Mouse (Mus musculus): ENCODE data around the gene E130308A19Rik.

The E130308A19Rik gene

DNA sequence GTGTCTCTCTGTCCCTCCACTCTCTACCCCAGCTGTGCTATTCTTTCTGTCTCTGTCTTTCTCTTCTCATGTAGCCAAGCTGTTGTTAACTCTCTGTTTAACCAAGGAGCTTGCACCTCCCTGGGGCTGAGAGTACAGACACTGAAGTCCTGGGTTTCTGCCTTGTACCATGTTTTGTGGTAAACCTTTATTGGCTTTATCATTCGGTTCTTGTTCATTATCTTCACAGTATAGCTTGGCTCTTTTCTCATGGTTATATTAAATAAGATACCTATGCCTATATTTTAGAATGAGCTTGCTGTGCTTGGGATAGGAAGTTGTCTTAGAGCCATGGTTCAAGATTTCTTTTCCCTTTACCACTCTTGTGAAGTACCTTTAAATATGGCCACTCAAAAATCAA lies 8.5 kb downstream of the E130308A19Rik start:
- CTCF ChIA-PET = no interaction called here

DNA sequence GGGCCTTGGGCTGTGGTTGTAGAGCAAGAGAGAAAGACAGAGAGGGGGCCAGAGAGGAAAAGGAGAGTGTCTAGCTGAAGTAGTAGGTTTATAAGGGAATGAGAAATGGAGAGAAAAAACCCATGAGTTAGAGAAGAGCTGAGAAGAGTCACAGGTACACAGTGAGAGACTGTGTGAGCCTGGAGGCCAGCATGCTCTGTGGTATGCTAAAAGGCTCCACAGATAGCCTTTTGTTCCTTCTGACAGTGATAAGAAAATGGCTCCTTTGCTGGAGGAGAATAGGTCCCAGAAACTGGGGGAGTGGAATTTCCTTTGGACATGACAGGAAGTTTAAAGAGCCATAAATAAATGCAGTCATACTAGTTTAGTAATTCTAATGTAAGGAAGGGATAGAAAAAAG lies 13.2 kb downstream of the E130308A19Rik start:
- CTCF ChIA-PET = no interaction called here

DNA sequence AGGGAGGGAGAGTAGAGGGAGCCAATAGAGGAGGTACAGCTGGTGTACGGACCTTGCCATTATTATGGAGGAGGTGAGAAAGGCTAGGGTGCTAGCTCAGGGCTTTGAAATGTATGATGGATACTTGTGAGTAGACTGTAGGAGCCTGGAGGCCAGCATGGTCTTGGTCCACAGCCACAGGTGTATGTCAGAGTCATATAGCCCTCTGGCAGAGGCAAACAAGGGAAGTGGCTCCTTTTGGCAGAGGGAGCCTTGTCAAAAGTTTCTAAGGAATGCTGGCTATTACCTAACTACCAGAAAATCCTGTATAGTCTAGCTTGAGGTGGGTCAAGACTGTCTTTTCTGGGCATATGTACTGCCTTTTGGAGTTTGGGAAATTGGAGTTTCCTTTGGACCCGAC lies 14.7 kb downstream of the E130308A19Rik start:
- CTCF ChIA-PET = no interaction called here

DNA sequence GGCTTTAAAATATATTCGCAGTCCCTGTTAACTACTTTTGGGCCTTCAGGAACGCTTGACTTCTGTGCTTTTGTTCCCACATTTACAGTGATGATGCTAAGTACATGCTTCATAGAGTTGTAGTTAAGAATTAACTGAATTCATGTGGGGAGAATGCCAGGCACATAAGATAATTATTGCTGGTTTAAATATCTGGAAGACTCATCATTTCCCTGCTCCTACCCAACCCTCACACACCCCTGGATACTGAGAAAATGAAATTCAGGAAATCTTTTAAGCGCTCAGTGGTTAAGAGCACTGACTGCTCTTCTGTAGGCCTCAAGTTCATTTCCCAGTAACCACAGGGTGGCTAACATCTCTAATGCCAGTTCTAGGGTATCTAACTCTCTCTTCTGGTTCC lies 16.0 kb downstream of the E130308A19Rik start:
- CTCF ChIA-PET = no interaction called here

DNA sequence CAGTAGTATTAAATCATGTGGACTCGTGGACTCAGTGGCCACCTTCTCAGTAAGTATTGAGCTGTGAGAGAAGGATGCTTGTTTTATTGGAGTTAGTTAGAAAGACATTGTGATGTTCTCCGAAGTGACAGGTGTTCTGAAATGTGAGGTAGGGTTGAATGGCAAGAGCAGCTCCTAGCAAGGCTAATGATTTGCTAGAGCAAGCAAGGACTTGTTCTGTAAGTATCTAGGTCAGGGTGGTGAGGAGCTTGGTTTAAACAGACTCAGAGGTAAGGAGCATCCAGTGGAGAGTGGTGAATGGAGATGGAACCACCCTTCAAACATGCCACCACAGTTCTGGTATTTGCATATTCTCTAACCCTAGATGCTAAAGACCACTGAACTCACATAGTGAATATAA lies 16.6 kb downstream of the E130308A19Rik start:
- CTCF ChIA-PET = no interaction called here

DNA sequence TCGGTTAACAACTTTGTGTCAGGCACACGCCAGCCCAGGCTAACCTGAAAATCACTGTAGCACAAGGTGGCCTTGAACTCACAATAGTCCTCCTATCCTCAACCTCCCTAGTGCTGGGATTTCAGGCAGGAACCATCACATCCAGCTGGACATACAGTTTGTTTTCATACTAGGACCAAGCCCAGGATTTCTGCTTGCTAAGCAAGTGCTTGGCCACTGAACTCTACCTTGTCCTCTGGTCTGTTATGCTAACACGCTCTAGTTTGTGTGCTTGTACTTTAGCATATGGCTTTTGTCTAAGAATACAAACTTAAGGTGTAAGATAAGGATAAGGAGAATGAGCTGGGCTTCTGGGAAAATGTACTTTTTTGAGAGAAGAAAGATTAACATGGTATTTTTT lies 18.4 kb downstream of the E130308A19Rik start:
- CTCF ChIA-PET = no interaction called here

- CTCF ChIA-PET = no interaction called here
Observed at GRCm38 (mm10) chr4:59644992-59645391, 19.0 kb downstream of the E130308A19Rik start.

DNA sequence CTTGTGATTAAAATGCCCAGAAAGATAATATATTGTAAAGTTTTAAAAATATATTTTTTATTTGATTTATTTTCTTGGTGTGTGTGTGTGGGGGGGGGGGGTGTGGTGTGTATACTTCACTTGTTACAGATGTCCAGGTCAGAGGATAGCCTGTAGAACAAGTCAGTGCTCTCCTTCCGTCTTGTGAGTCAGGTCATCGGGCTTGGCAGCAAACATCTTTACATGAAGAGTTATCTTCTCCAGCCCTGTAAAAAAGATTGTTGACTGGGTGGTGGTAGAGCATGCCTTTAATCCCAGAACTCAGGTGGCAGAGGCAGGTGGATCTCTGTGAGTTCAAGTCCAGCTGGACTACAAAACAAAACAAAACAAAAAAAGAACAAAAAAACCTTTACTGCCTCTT lies 19.6 kb downstream of the E130308A19Rik start:
- CTCF ChIA-PET = no interaction called here

DNA sequence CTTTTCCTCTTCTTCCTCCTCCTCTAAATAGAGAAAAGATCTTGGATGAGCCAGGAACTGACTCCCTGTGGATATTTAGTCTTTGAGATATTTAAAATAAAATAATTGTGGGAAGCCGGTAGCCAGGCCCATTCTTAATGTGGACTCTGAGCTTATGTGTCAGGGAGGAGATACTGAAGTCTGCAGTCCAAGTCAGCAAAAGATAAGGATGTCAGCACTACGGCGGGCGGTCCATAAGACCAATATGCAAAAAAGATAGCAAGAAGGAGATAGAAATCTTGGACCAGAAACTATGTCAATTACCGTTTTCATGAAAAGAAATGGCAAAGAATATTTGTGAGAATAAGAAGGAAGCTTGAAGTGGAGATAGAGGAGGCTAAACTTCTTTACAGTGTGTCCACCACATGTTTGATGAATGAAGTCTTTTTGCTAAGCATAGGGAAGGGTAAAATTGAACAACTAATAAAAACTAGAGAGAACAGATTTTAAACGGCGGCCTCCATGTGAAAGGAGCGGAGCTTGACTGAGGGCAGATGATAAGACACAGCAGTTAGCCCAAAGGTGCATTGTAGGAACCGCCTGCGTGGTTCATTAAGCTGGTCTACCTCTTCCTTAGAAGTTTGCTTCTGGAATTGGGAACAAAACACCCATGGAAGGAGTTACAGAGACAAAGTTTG lies 20.1 kb downstream of the E130308A19Rik start:
- CTCF ChIA-PET = interaction anchor here (0.7 kb wide), 1 partner anchor 137 kb away, joined by 16 read pairs; no protein-coding TSS in a partner anchor

GRCm38 (mm10) chr4:59649119-59649518 lies 23.1 kb downstream of the E130308A19Rik start:
- CTCF ChIA-PET = no interaction called here

GRCm38 (mm10) chr4:59652166-59652681 lies 26.2 kb downstream of the E130308A19Rik start:
- CTCF ChIA-PET = no interaction called here

DNA sequence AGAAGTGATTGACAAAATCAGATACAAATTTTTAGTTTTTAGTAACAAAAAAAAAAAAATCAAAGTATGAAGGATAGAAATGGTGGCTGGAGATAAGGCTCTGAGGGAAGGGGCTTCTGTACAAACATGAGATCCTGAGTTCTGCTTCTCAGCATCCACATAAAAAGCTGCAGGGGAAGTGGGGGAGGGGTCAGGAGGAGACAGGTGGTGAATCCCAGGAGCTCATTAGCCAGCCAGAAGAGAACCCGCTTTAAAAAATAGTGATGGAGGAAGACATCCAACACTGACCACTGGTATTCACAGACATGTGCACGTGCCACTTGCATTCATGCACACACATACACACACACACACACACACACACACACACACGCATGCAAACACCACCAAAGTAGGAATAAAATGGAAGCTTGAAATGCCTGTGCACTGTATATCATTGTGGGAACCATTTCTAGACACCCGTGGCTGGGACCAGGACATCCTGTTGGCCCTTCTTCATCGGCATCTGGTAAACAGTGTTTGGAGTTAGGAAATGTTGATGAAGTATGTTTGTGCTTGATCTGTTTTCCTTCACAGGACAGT lies 30.1 kb downstream of the E130308A19Rik start:
- CTCF ChIA-PET = no interaction called here

DNA sequence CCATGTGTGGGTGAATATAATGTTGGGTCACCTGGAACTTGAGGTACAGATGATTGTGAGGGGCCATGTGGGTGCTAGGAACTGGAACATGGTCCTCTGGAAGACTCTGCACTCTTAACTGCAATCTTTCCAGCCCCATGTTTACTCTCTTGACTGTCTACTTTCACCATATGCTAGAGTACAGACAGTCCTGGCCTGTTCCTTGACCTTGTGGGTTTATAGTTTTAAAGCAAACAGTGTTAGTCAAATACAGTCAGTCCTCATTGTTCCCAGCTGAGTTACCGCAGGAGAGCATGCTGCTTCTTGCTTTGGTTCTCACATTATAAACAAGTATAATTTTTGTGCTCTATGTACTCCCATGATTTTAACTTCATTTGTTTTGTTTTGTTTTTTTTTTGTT lies 36.2 kb downstream of the E130308A19Rik start:
- CTCF ChIA-PET = no interaction called here

DNA sequence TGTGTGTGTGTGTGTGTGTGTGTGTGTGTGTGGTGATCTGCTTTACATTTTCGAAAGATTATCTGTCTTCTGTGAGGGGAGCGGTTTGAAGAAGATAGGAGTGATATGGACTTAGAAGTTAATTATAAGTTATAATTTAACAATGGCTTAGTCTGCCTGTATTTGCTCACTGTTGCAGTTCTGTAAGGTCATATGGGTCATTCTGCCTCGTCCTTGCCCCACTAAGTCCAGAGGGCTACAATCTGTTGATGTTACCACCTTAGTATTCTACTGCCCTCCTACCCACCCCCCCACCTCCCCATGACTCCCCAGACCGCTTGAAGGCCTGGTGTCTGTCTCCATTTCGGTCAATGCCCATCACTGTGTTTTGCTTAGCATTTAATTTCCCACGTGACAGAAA lies 37.4 kb downstream of the E130308A19Rik start:
- CTCF ChIA-PET = no interaction called here

DNA sequence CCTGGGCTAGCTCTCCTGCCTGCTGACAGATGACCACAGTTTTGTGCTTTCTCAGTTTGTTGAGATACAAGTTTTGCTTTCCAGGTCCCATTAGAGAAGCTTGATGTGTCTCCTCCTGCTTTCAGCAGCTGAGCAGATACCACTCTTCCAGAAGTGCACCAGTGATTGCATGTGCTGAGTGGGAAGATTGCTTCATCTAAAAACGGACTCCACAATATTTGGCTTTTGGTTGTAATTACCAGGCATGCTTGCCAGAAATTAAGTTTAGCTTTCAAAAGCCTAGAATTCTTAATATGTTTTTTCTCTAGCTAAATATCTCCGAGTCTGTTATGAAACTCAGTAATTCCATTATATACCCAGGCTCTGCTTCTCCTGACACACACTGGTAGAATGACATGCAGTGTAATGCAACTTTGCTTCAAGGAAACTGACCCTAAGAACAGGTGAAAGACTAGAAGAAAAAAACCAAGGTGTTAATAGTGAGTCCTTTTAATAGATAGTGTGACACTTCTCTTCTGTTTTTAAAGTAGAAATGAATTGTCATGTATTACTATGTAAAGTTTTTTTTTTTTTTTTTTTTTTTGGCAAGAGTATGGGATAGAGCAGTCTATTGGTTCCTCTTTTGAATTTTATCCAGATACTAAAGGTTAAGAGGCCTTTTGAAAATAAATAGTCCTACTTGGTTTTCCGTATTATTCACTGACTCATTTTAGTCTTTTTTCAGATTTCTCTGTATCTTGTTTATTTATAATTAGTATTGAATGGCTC lies 40.7 kb downstream of the E130308A19Rik start:
- CTCF ChIA-PET = no interaction called here

DNA sequence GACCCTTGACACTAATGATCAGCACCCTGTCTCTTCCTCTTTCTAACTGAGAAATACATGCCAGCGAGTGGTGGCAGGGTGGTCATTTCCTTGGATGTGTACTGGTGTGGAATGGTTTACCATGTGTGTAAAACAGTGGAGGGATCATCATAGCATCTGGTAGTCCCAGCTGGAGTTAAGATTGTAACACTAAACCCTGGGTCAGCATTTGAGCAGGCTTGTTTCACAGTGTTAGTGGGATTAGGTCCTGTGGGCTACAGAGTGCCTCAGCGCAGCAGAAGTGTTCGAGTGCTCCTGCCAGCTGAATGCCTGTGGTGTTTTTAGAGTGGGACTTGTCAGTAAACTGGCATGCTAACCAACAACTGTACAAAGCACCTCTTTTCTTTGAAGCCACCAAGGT lies 42.0 kb downstream of the E130308A19Rik start:
- CTCF ChIA-PET = no interaction called here

DNA sequence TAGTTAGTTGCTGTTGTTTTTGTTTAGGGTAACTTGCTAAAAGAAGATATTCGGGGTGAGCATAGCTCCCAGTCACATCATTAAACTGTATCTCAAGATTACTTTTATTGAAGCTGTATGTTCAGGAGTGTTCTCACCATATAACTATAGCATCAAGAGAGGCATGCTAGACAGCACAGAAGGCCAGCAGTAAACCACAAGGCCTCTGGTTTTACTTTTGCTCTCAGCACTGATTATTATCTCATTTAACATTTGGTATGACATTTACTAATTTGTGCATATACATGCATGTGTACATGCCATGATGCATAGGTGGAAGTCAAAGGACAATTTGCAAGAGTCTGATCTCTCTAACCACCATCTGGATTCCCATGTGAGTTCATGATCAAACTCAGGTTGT lies 43.1 kb downstream of the E130308A19Rik start:
- CTCF ChIA-PET = no interaction called here

GRCm38 (mm10) chr4:59670015-59670414 lies 44.0 kb downstream of the E130308A19Rik start:
- CTCF ChIA-PET = no interaction called here

- CTCF ChIA-PET = no interaction called here
Observed at GRCm38 (mm10) chr4:59673423-59674117, 47.6 kb downstream of the E130308A19Rik start.

DNA sequence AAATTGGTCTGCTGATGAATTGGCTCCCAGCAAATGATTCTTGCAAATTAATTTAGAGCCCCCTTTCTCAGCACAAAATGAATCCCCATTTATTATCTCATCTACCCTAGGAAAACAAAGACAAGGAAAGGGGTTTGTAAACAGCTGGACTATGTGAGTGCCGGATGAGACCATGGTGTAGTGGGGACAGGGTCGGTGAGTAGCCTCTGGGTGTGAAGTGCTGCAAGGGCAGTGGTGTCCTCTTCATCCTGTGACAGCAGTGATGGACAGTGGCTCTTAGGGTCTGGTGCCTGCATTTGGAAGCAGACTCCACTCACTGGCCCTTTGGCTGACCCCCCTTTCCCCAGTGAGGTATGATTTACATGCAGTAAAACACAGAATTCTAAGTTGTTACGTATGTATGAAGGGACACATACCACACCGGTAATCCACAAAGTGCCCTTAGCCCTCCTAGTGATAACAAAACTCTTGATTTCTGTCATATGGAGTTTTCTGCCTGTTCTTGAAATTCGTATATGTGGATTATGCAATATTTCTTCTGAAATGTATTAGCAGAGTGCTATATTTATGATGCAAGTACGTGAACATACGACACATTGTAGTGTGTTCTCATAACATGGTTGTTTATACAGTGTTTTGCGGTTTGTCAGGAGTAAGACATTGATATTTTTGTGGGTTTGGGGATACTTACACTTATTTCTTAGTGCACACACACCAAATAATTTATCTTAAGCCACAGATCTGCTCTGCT lies 49.1 kb downstream of the E130308A19Rik start:
- CTCF ChIA-PET = interaction anchor here (0.7 kb wide), 1 partner anchor 66 kb away, joined by 4 read pairs; no protein-coding TSS in a partner anchor

DNA sequence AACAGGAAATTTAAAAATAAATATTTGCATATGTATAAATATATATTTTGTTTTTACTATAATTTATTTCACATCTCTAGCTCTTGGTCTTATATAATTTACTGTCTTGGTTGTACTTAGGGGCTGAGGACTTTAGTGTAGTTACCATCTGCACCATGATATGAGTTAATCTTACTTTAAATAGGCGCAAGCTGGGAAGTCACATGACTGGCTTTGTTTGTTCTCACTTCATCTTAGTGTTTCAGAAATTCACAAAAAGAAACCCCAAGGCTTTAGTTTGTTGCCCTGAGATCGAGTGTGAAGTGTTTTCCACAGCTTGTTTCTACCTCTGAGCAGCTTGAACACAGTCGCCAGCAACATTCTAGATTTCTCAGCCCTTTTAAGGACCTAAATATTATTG lies 49.7 kb downstream of the E130308A19Rik start:
- CTCF ChIA-PET = interaction anchor here (0.7 kb wide), 1 partner anchor 67 kb away, joined by 4 read pairs; no protein-coding TSS in a partner anchor

DNA sequence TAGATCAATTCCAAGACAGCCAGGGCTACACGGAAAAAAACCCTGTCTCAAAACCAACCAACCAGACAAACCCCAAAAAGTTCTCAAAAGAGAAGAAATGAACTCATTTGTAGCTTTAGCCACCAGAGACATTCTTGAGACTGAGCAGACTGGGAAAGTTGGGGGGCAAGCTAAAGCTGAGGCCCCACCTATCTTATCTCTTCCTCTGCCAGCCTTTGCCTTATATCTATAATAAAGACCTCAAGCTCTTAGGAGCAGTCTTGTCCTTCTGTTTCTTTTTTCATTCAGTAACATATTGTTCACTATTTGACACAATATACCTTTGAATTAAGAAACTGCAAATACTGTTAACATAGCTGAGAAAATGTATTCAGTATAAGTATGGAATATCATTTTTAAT lies 55.4 kb downstream of the E130308A19Rik start:
- CTCF ChIA-PET = no interaction called here

Measured in spleen, embryonic (tissue).